Mouse (Mus musculus): ENCODE measurements around the gene Ch25h. TPM values are rescaled to one million over a fixed set of nuclear protein-coding genes. Genes with fewer than 3 reads are reported as not detected.

The Ch25h gene
- under 1 TPM in 1 of 2 experiments, not detected in 1; 0.47 TPM for total RNA-seq (2023)

GRCm38 (mm10) chr19:34474991-34475971, at the start of gene Ch25h:
Gene Ch25h (minus strand): TSS chr19:34475164.

Other genes starting within 250 kb of the Ch25h start
- 1 to 10 TPM; 4.0 to 5.9 TPM for gene Acta2, start 219.6 kb downstream of the Ch25h start, total RNA-seq (2023)
- 10 to 100 TPM; 32.5 to 34.9 TPM for gene Fas, start 184.5 kb downstream of the Ch25h start, total RNA-seq (2023)
- 100 to 1,000 TPM; 208 to 214 TPM for gene Lipa, start 52.3 kb upstream of the Ch25h start, total RNA-seq (2023)
- gene Ifit2, start 75.5 kb upstream of the Ch25h start, total RNA-seq (2023) = 1 to 10 TPM; 4.5 to 7.3 TPM
- 10 to 100 TPM; 13.7 to 20.3 TPM for gene Ifit3, start 108.4 kb upstream of the Ch25h start, total RNA-seq (2023)
- 1 to 10 TPM; 1.9 to 2.8 TPM for gene Ifit1bl1, start 126.8 kb upstream of the Ch25h start, total RNA-seq (2023)
- gene Ifit3b, start 132.8 kb upstream of the Ch25h start, total RNA-seq (2023) = 1 to 10 TPM; 3.1 to 5.5 TPM
- not detected for gene Ifit1bl2, start 165.6 kb upstream of the Ch25h start, total RNA-seq (2023)
- 1 to 10 TPM; 2.6 to 4.7 TPM for gene Ifit1, start 165.7 kb upstream of the Ch25h start, total RNA-seq (2023)